Mouse (Mus musculus): ENCODE results near the gene P4hb. TPM values are rescaled to one million over a fixed set of nuclear protein-coding genes. Genes with fewer than 3 reads are reported as not detected.

Gene P4hb
- polyA plus RNA-seq, 1 experiment from 2014 or later: 640 TPM

- Histone ChIP-seq H3K27me3 (ENCODE audit: control insufficient read depth, insufficient read depth, low read length) (no peaks in the 10 kb centered on the region), H3K36me3 (ENCODE audit: control insufficient read depth, insufficient read depth, low read length) (peaks cover 22% of the 10 kb centered on the region), H3K4me3 (ENCODE audit: low read depth, low read length) (no peak overlapping the region), H3K4me2 (ENCODE audit: low read depth, severe bottlenecking) (no peak overlapping the region), H3K9ac (ENCODE audit: low read length) (no peak overlapping the region), H3K9me3 (ENCODE audit: control insufficient read depth, low read length) (no peaks in the 10 kb centered on the region), H3K4me1 (ENCODE audit: control insufficient read depth, insufficient read depth, low read length) (peaks cover 15% of the 10 kb centered on the region), H3K27ac (replicated peaks; ENCODE audit: low read depth, low read length) (no peak overlapping the region)
- ATAC-seq (ENCODE audit: insufficient number of reproducible peaks, low FRiP score, low TSS enrichment, low read depth): no peak
- 96% methylated on average over 3 of the region's 3 CpGs for WGBS
- DNase-seq (ENCODE audit: low spot score): no peak
Observed at GRCm38 (mm10) chr11:120545964-120546363, 27.1 kb downstream of the P4hb start.

- H3K4me2 ChIP-seq (ENCODE audit: low read depth, severe bottlenecking): no peak overlapping the region
- no peak overlapping the region for H3K4me3 ChIP-seq (ENCODE audit: low read depth, low read length)
- no peak for DNase-seq (ENCODE audit: low spot score)
- 88% methylated on average over 6 of the region's 6 CpGs for WGBS
- peaks cover 12% of the 10 kb centered on the region for H3K4me1 ChIP-seq (ENCODE audit: control insufficient read depth, insufficient read depth, low read length)
- no peak overlapping the region for H3K27ac ChIP-seq (replicated peaks; ENCODE audit: low read depth, low read length)
- H3K9ac ChIP-seq (ENCODE audit: low read length): no peak overlapping the region
- no peaks in the 10 kb centered on the region for H3K27me3 ChIP-seq (ENCODE audit: control insufficient read depth, insufficient read depth, low read length)
- no peak for ATAC-seq (ENCODE audit: insufficient number of reproducible peaks, low FRiP score, low TSS enrichment, low read depth)
- H3K36me3 ChIP-seq (ENCODE audit: control insufficient read depth, insufficient read depth, low read length): peaks cover 22% of the 10 kb centered on the region
- no peaks in the 10 kb centered on the region for H3K9me3 ChIP-seq (ENCODE audit: control insufficient read depth, low read length)
Observed at GRCm38 (mm10) chr11:120542376-120542775, 30.7 kb downstream of the P4hb start.

- no peak overlapping the region for H3K27ac ChIP-seq (replicated peaks; ENCODE audit: low read depth, low read length)
- H3K4me1 ChIP-seq (ENCODE audit: control insufficient read depth, insufficient read depth, low read length): peaks cover 12% of the 10 kb centered on the region
- H3K9me3 ChIP-seq (ENCODE audit: control insufficient read depth, low read length): no peaks in the 10 kb centered on the region
- WGBS: 32% methylated on average over 4 of the region's 4 CpGs
- H3K4me2 ChIP-seq (ENCODE audit: low read depth, severe bottlenecking): no peak overlapping the region
- ATAC-seq (ENCODE audit: insufficient number of reproducible peaks, low FRiP score, low TSS enrichment, low read depth): no peak
- no peaks in the 10 kb centered on the region for H3K27me3 ChIP-seq (ENCODE audit: control insufficient read depth, insufficient read depth, low read length)
- DNase-seq (ENCODE audit: low spot score): peak; percentile 37
- H3K4me3 ChIP-seq (ENCODE audit: low read depth, low read length): no peak overlapping the region
- no peak overlapping the region for H3K9ac ChIP-seq (ENCODE audit: low read length)
- H3K36me3 ChIP-seq (ENCODE audit: control insufficient read depth, insufficient read depth, low read length): peaks cover 22% of the 10 kb centered on the region
Observed at GRCm38 (mm10) chr11:120541907-120542306, 31.1 kb downstream of the P4hb start.

- Histone ChIP-seq H3K4me2 (ENCODE audit: low read depth, severe bottlenecking) (peak overlapping the region; percentile 22; the same call in 1 of the 2 replicates), H3K9ac (ENCODE audit: low read length) (peak overlapping the region; percentile 47), H3K27me3 (ENCODE audit: control insufficient read depth, insufficient read depth, low read length) (0 out of 2 replicates have a peak, but pooled peaks cover 4% of the 10 kb centered on the region), H3K4me1 (ENCODE audit: control insufficient read depth, insufficient read depth, low read length) (peaks cover 12% of the 10 kb centered on the region), H3K36me3 (ENCODE audit: control insufficient read depth, insufficient read depth, low read length) (peaks cover 16% of the 10 kb centered on the region), H3K9me3 (ENCODE audit: control insufficient read depth, low read length) (no peaks in the 10 kb centered on the region), H3K4me3 (ENCODE audit: low read depth, low read length) (no peak overlapping the region), H3K27ac (replicated peaks; ENCODE audit: low read depth, low read length) (peak overlapping the region; percentile 47; the same call in 1 of the 2 replicates)
- 29% methylated on average over 10 of the region's 10 CpGs for WGBS
- ATAC-seq (ENCODE audit: insufficient number of reproducible peaks, low FRiP score, low TSS enrichment, low read depth) (0 out of 2 replicates have a peak, but pooled peaks have one; percentile 44), DNase-seq (ENCODE audit: low spot score) (peak; percentile 53)
Observed at GRCm38 (mm10) chr11:120539285-120540014, 33.6 kb downstream of the P4hb start.

- Histone ChIP-seq H3K4me1 (ENCODE audit: control insufficient read depth, insufficient read depth, low read length) (peaks cover 12% of the 10 kb centered on the region), H3K4me2 (ENCODE audit: low read depth, severe bottlenecking) (no peak overlapping the region; the same call in 1 of the 2 replicates), H3K27ac (replicated peaks; ENCODE audit: low read depth, low read length) (no peak overlapping the region), H3K9me3 (ENCODE audit: control insufficient read depth, low read length) (no peaks in the 10 kb centered on the region), H3K9ac (ENCODE audit: low read length) (no peak overlapping the region), H3K36me3 (ENCODE audit: control insufficient read depth, insufficient read depth, low read length) (peaks cover 12% of the 10 kb centered on the region), H3K4me3 (ENCODE audit: low read depth, low read length) (no peak overlapping the region), H3K27me3 (ENCODE audit: control insufficient read depth, insufficient read depth, low read length) (peaks cover 7% of the 10 kb centered on the region; the same call in 1 of the 2 replicates)
- 65% methylated on average over 8 of the region's 8 CpGs for WGBS
- no peak for ATAC-seq (ENCODE audit: insufficient number of reproducible peaks, low FRiP score, low TSS enrichment, low read depth)
- DNase-seq (ENCODE audit: low spot score): no peak
Observed at GRCm38 (mm10) chr11:120538955-120539284, 34.1 kb downstream of the P4hb start.

- no peak for ATAC-seq (ENCODE audit: insufficient number of reproducible peaks, low FRiP score, low TSS enrichment, low read depth)
- Histone ChIP-seq H3K4me3 (ENCODE audit: low read depth, low read length) (no peak overlapping the region), H3K36me3 (ENCODE audit: control insufficient read depth, insufficient read depth, low read length) (peaks cover 8% of the 10 kb centered on the region), H3K9ac (ENCODE audit: low read length) (no peak overlapping the region), H3K4me1 (ENCODE audit: control insufficient read depth, insufficient read depth, low read length) (peaks cover 12% of the 10 kb centered on the region), H3K27ac (replicated peaks; ENCODE audit: low read depth, low read length) (no peak overlapping the region), H3K9me3 (ENCODE audit: control insufficient read depth, low read length) (no peaks in the 10 kb centered on the region), H3K4me2 (ENCODE audit: low read depth, severe bottlenecking) (no peak overlapping the region), H3K27me3 (ENCODE audit: control insufficient read depth, insufficient read depth, low read length) (peaks cover 7% of the 10 kb centered on the region; the same call in 1 of the 2 replicates)
- 88% methylated on average over 3 of the region's 3 CpGs for WGBS
- no peak for DNase-seq (ENCODE audit: low spot score)
Observed at GRCm38 (mm10) chr11:120538485-120538884, 34.6 kb downstream of the P4hb start.

- H3K36me3 ChIP-seq (ENCODE audit: control insufficient read depth, insufficient read depth, low read length): no peaks in the 10 kb centered on the region
- H3K9me3 ChIP-seq (ENCODE audit: control insufficient read depth, low read length): no peaks in the 10 kb centered on the region
- no peak overlapping the region for H3K9ac ChIP-seq (ENCODE audit: low read length)
- no peak for ATAC-seq (ENCODE audit: insufficient number of reproducible peaks, low FRiP score, low TSS enrichment, low read depth)
- H3K27ac ChIP-seq (replicated peaks; ENCODE audit: low read depth, low read length): no peak overlapping the region
- no peak for DNase-seq (ENCODE audit: low spot score)
- 83% methylated on average over 3 of the region's 3 CpGs for WGBS
- peaks cover 28% of the 10 kb centered on the region for H3K27me3 ChIP-seq (ENCODE audit: control insufficient read depth, insufficient read depth, low read length)
- H3K4me2 ChIP-seq (ENCODE audit: low read depth, severe bottlenecking): no peak overlapping the region
- H3K4me1 ChIP-seq (ENCODE audit: control insufficient read depth, insufficient read depth, low read length): peaks cover 15% of the 10 kb centered on the region
- H3K4me3 ChIP-seq (ENCODE audit: low read depth, low read length): no peak overlapping the region
Observed at GRCm38 (mm10) chr11:120535804-120536203, 37.2 kb downstream of the P4hb start.

- Histone ChIP-seq H3K9me3 (ENCODE audit: control insufficient read depth, low read length) (no peaks in the 10 kb centered on the region), H3K9ac (ENCODE audit: low read length) (no peak overlapping the region), H3K4me3 (ENCODE audit: low read depth, low read length) (no peak overlapping the region), H3K4me2 (ENCODE audit: low read depth, severe bottlenecking) (no peak overlapping the region), H3K27me3 (ENCODE audit: control insufficient read depth, insufficient read depth, low read length) (peaks cover 35% of the 10 kb centered on the region), H3K36me3 (ENCODE audit: control insufficient read depth, insufficient read depth, low read length) (no peaks in the 10 kb centered on the region), H3K4me1 (ENCODE audit: control insufficient read depth, insufficient read depth, low read length) (peaks cover 19% of the 10 kb centered on the region), H3K27ac (replicated peaks; ENCODE audit: low read depth, low read length) (no peak overlapping the region)
- DNase-seq (ENCODE audit: low spot score) (no peak), ATAC-seq (ENCODE audit: insufficient number of reproducible peaks, low FRiP score, low TSS enrichment, low read depth) (no peak)
- WGBS: 76% methylated on average over 3 of the region's 3 CpGs
Observed at GRCm38 (mm10) chr11:120535145-120535544, 37.9 kb downstream of the P4hb start.

Data from limb, embryonic 11.5 days (tissue).